Mouse (Mus musculus) neutrophil, adult 5-6 weeks (primary cell): Measurements from ENCODE around the gene Ric8b. TPM values are rescaled to one million over a fixed set of nuclear protein-coding genes. Genes with fewer than 3 reads are reported as not detected.

ENCODE experiments used
- ATAC-seq: fragments of 151-379, 151-347 bp; 2 replicates; pipeline ENCODE4 v1.8.0; 2017; ENCODE audit warnings: mild to moderate bottlenecking, moderate TSS enrichment; ENCODE audit not compliant: insufficient number of reproducible peaks, poor library complexity, low FRiP score, severe bottlenecking; ENCODE audit errors: extremely low read depth
- total RNA-seq: library from RNA; stranded (forward); fragments of 200-1000 nt; gene quantifications from 2 replicates; pipeline ENCODE4 v1.2.3, GENCODE M21; 2017

Gene Ric8b
- total RNA-seq: 24.4 and 31.8 TPM in 2 replicates

GRCm38 (mm10) chr10:84916810-84917730 is at the start of gene Ric8b:
Gene Ric8b, plus strand, starts transcription at chr10:84917616.
- ATAC-seq: peak; percentile 97

GRCm38 (mm10) chr10:84871285-84871684 is 46.1 kb upstream of the Ric8b start:
- no peak for ATAC-seq

- ATAC-seq: no peak
These were observed 45.5 kb upstream of the Ric8b start for GRCm38 (mm10) chr10:84871921-84872320.

- ATAC-seq: no peak
These were observed 37.4 kb upstream of the Ric8b start for GRCm38 (mm10) chr10:84879823-84880571.

GRCm38 (mm10) chr10:84882528-84882927 is 34.9 kb upstream of the Ric8b start:
- ATAC-seq: no peak

- ATAC-seq: no peak
These were observed 32.0 kb upstream of the Ric8b start for GRCm38 (mm10) chr10:84885341-84885884.

- ATAC-seq: no peak
These were observed 31.2 kb upstream of the Ric8b start for GRCm38 (mm10) chr10:84886221-84886627.

GRCm38 (mm10) chr10:84886785-84887184 is 30.6 kb upstream of the Ric8b start:
- ATAC-seq: no peak

GRCm38 (mm10) chr10:84889096-84889846 is 28.1 kb upstream of the Ric8b start:
- ATAC-seq: no peak

- ATAC-seq: no peak
These were observed 21.5 kb upstream of the Ric8b start for GRCm38 (mm10) chr10:84895810-84896358.

GRCm38 (mm10) chr10:84896941-84897930 is 20.2 kb upstream of the Ric8b start:
- 0 out of 2 replicates have a peak, but pooled peaks have one; percentile 13 for ATAC-seq

GRCm38 (mm10) chr10:84898144-84898979 is 19.1 kb upstream of the Ric8b start:
- ATAC-seq: no peak

GRCm38 (mm10) chr10:84901676-84902075 is 15.7 kb upstream of the Ric8b start:
- no peak for ATAC-seq

- no peak for ATAC-seq
These were observed 15.2 kb upstream of the Ric8b start for GRCm38 (mm10) chr10:84902213-84902612.

GRCm38 (mm10) chr10:84903307-84903706 is 14.1 kb upstream of the Ric8b start:
- ATAC-seq: no peak

- ATAC-seq: no peak
These were observed 13.7 kb upstream of the Ric8b start for GRCm38 (mm10) chr10:84903742-84904141.

- ATAC-seq: no peak
These were observed 10.5 kb upstream of the Ric8b start for GRCm38 (mm10) chr10:84906895-84907294.
